Mouse (Mus musculus) G1E (cell line): Measurements from ENCODE around the gene Prss12.

ENCODE experiments used
- CTCF ChIP-seq: IDR thresholded peaks from 2 replicates; pipeline ENCODE4 v1.5.1; 2012; ENCODE audit warnings: low read depth, low read length, inconsistent platforms, mixed read lengths
- GATA1 ChIP-seq: IDR thresholded peaks from 2 replicates; pipeline ENCODE4 v1.6.1; 2012; ENCODE audit warnings: borderline replicate concordance, low read length, inconsistent platforms, mixed read lengths
- GATA2 ChIP-seq: IDR thresholded peaks from 2 replicates; pipeline ENCODE4 v1.6.1; 2012; ENCODE audit warnings: low read depth, low read length, inconsistent platforms, borderline replicate concordance
- TAL1 ChIP-seq: conservative IDR thresholded peaks from 2 replicates; pipeline ENCODE4 v1.6.1; 2012; ENCODE audit warnings: low read depth, low read length, inconsistent platforms, mixed read lengths

- TF ChIP-seq CTCF, result no peak
- no peak for TF ChIP-seq TAL1
- TF ChIP-seq GATA2, result no peak
- TF ChIP-seq GATA1, result no peak
Measured at GRCm38 (mm10) chr3:123459492-123459891, 12.8 kb downstream of the Prss12 start.
